Comparison of ENCODE assay signal across 8 mouse cellular contexts in the genomic region with DNA sequence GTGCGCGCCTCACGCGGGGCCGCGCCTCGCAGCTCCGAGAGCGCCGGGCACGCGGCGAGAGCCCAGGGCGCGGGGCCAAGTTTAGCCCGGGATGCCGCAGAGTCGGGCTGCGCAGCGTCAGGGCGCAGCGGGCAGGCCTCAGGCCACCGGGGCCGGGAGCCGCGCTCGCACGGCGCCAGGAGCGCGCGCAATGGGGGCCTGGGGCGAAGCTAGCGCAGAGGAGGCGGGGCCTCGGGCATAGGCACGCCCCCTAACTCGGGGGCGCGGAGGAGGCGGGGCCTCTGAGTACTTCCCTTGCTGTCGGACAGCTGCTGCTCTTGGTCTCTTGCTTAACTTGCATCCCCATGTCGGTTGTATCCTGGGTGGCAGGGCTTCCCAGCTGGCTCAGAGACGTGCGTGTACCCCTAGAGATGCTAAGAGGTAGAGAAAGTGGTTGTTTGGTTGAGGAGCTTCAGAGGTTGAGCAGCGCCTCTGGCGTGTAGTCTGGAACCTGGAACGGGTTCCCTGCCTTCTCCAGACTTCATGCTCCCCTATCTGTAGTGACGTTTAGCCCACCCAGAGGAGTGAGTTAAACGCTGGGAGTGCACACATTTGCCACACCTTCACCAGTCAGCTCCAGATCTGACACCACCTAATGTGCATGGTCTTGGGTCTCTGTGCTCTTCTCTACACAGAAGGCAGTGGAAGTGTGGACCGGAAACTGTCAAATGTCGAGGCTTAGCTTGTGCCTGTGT. TPM values are rescaled to one million over a fixed set of nuclear protein-coding genes. Genes with fewer than 3 reads are reported as not detected.
DNase-seq lines count a peak whose midpoint lies in the region; ATAC-seq and TF ChIP-seq lines count a peak whose summit lies in the region.

A gene (minus strand): TSS at position 171 of the 734 bp plus-strand sequence.

- H3K27ac ChIP-seq in brown adipose tissue, adult 24 weeks (replicated peaks; ENCODE audit: low read depth, low read length): peak within 1 kb of the TSS; percentile 59
- peak within 1 kb of the TSS; percentile 97 for H3K27ac ChIP-seq in heart, embryonic 13.5 days (replicated peaks)
- H3K27ac ChIP-seq in kidney, postnatal 0 days: peak within 1 kb of the TSS; percentile 99
- H3K27ac ChIP-seq in liver, adult 2 months (replicated peaks; ENCODE audit: insufficient read depth, low read depth, low read length): peak within 1 kb of the TSS; percentile 94

- H3K4me1 ChIP-seq in brown adipose tissue, adult 24 weeks (ENCODE audit: control insufficient read depth, insufficient read depth, insufficient read length, low read length): peaks cover 6% of the 10 kb centered on the region
- peaks cover 59% of the 10 kb centered on the region for H3K4me1 ChIP-seq in heart, embryonic 13.5 days
- H3K4me1 ChIP-seq in kidney, postnatal 0 days (replicated peaks; ENCODE audit: insufficient read depth, low read length): peaks cover 14% of the 10 kb centered on the region
- peaks cover 42% of the 10 kb centered on the region for H3K4me1 ChIP-seq in liver, adult 2 months (ENCODE audit: control insufficient read depth, insufficient read depth, low read length)

- H3K9ac ChIP-seq in heart, embryonic 13.5 days: peak within 1 kb of the TSS; percentile 93
- H3K9ac ChIP-seq in kidney, postnatal 0 days (ENCODE audit: low read depth, low read length): peak within 1 kb of the TSS; percentile 88
- H3K9ac ChIP-seq in liver, adult 2 months (ENCODE audit: low read depth, low read length): peak within 1 kb of the TSS; percentile 80

- H3K27me3 ChIP-seq in heart, embryonic 13.5 days (replicated peaks): no peaks in the 10 kb centered on the region
- no peaks in the 10 kb centered on the region for H3K27me3 ChIP-seq in kidney, postnatal 0 days (ENCODE audit: insufficient read depth, low read length)
- no peaks in the 10 kb centered on the region for H3K27me3 ChIP-seq in liver, adult 2 months (ENCODE audit: control insufficient read depth, insufficient read depth, low read length)

- peak; percentile 79 for ATAC-seq in heart, embryonic 13.5 days (ENCODE audit: extremely low read depth, insufficient number of reproducible peaks, low FRiP score, low TSS enrichment)
- peak; percentile 87 for ATAC-seq in kidney, postnatal 0 days (replicated peaks; ENCODE audit: low FRiP score, low read depth)
- peak; percentile 85 for ATAC-seq in monocyte, adult 5-6 weeks (replicated peaks; ENCODE audit: insufficient number of reproducible peaks, low FRiP score, low TSS enrichment, poor library complexity, severe bottlenecking)

- peak within 1 kb of the TSS; percentile 67 for H3K4me3 ChIP-seq in brown adipose tissue, adult 24 weeks (ENCODE audit: insufficient read depth, low read depth, low read length)
- peak within 1 kb of the TSS; percentile 76 for H3K4me3 ChIP-seq in heart, embryonic 13.5 days
- peak within 1 kb of the TSS; percentile 73 for H3K4me3 ChIP-seq in kidney, postnatal 0 days (replicated peaks; ENCODE audit: low read depth, low read length)
- H3K4me3 ChIP-seq in liver, adult 2 months (ENCODE audit: insufficient read depth, low read depth, low read length): peak within 1 kb of the TSS; percentile 64

- H3K9me3 ChIP-seq in heart, embryonic 13.5 days: 0 out of 2 replicates have a peak, but pooled peaks cover 2% of the 10 kb centered on the region
- no peaks in the 10 kb centered on the region for H3K9me3 ChIP-seq in kidney, postnatal 0 days (replicated peaks; ENCODE audit: low read length)

- H3K4me2 ChIP-seq in heart, embryonic 13.5 days: peak within 1 kb of the TSS; percentile 75
- H3K4me2 ChIP-seq in kidney, postnatal 0 days (ENCODE audit: low read length): peak within 1 kb of the TSS; percentile 89

- peaks cover 16% of the 10 kb centered on the region for H3K79me2 ChIP-seq in liver, adult 2 months (ENCODE audit: control insufficient read depth, insufficient read depth, low read length)

- TF ChIP-seq POLR2A in liver, adult 2 months (IDR thresholded peaks at IDR 0.05; ENCODE audit: extremely low read depth, insufficient read depth, low read length): peak; percentile 82

- no peak; the same call in 1 of the 2 replicates for TF ChIP-seq CTCF in kidney, postnatal 0 days (IDR thresholded peaks at IDR 0.05; ENCODE audit: low read depth)
- no peak for TF ChIP-seq CTCF in liver, adult 2 months (IDR thresholded peaks at IDR 0.05; ENCODE audit: low read depth, low read length)

- H3K36me3 ChIP-seq in heart, embryonic 13.5 days: peaks cover 8% of the 10 kb centered on the region; the same call in 1 of the 2 replicates
- H3K36me3 ChIP-seq in kidney, postnatal 0 days (ENCODE audit: insufficient read depth, low read length): no peaks in the 10 kb centered on the region
- no peaks in the 10 kb centered on the region for H3K36me3 ChIP-seq in liver, adult 2 months (ENCODE audit: control insufficient read depth, insufficient read depth, low read length)

- WGBS in heart, embryonic 13.5 days: 3% methylated on average over 52 of the region's 52 CpGs
- WGBS in kidney, postnatal 0 days: 4% methylated on average over 51 of the region's 52 CpGs
- WGBS in liver, adult 2 months: 5% methylated on average over 51 of the region's 52 CpGs

- peak; percentile 94 for DNase-seq in CD4-positive helper T cell, adult 2 months (ENCODE audit: low read depth, low spot score)
- DNase-seq in fibroblast of lung, adult 2 months (ENCODE audit: low read depth): peak; percentile 82
- peak; percentile 95 for DNase-seq in kidney, postnatal 0 days (ENCODE audit: low spot score)
- peak; percentile 77 for DNase-seq in liver, adult 2 months (ENCODE audit: extremely low read depth, low read depth, low spot score)
- peak; percentile 91 for DNase-seq in spleen, postnatal 36 days (ENCODE audit: low spot score in 2 of 2)

RNA-seq across cellular contexts. Expression of the gene that starts here (rescaled TPM):
- polyA plus RNA-seq in brown adipose tissue, adult 24 weeks (2012; ENCODE audit: insufficient read depth, insufficient read length, missing spikeins): 66.4 and 85.8 TPM in 2 replicates
- polyA plus RNA-seq in heart, embryonic 13.5 days (2015; fragmentation: Nextera tagmentation; extraction: Ambion mirVana): 10.2 and 10.6 TPM in 2 replicates
- 27.2 and 27.8 TPM in 2 replicates for polyA plus RNA-seq in kidney, postnatal 0 days (2015; fragmentation: Nextera tagmentation; extraction: Ambion mirVana)
- 121 and 187 TPM in 2 replicates for total RNA-seq in liver, adult 2 months (2014; rRNA removed)
- polyA plus RNA-seq in liver, adult 2 months (2012; rRNA removed): 183 and 205 TPM in 2 replicates
- total RNA-seq in monocyte, adult 5-6 weeks (2017): 19.1 to 35.1 TPM (median 21.1 TPM) in 3 replicates

Comparison
In these comparisons a context has a peak if more than half of its experiments do, and no peak if none do; other contexts are left out.
1. Peak in every context shown above with its lines: DNase-seq, ATAC-seq, H3K4me3 ChIP-seq and H3K27ac ChIP-seq.